Mouse (Mus musculus) gastrocnemius, postnatal 4 days (tissue): Measurements from ENCODE around the gene Vmn2r24. TPM values are rescaled to one million over a fixed set of nuclear protein-coding genes. Genes with fewer than 3 reads are reported as not detected.
"Not testable (repeated sequence)": the region's sequence is repeated elsewhere in the genome, so short reads cannot be mapped to it uniquely, and the experiment has no call there.

Experiments used
- DNase-seq, 2 experiments: peaks; one replicate each; pipeline ENCODE4 v3.0.0; 2021 to 2022; ENCODE audit warnings: low spot score in 2 of 2, mixed read lengths in 2 of 2
- long read RNA-seq, 2 experiments: library from polyadenylated mRNA; stranded (forward); transcript quantifications; one replicate each; pipeline ENCODE4 v2.0.0; 2021
- total RNA-seq, 2 experiments: library from RNA; stranded (reverse); gene quantifications; 2 replicates each; pipeline ENCODE4 v1.2.3; 2021

The Vmn2r24 gene
- total RNA-seq: not detected
- long read RNA-seq, experiment 1: 0 reads
- long read RNA-seq, experiment 2: 0 reads

DNA sequence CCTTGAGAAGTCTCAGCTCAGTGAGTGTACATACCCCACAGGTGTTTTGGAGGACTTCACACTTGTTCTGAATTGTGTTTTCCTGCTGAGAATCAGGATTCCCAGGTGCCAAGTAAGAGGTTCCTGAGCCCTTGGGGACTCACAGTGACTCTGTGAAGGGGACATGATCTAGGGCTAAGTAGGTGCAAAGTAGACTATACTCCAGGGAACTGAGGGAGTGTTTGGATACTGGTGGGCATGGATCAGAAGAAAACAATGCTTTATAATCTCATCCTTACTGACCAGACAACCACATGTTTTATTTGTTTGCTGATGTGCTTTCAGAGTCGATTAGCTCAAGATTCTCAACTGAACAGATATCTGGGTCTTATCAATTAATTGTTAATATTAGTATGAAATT is at the start of gene Vmn2r24:
TSS of gene Vmn2r24 (plus strand) at position 301 of the 400 bp plus-strand sequence.
- no peak for DNase-seq

DNA sequence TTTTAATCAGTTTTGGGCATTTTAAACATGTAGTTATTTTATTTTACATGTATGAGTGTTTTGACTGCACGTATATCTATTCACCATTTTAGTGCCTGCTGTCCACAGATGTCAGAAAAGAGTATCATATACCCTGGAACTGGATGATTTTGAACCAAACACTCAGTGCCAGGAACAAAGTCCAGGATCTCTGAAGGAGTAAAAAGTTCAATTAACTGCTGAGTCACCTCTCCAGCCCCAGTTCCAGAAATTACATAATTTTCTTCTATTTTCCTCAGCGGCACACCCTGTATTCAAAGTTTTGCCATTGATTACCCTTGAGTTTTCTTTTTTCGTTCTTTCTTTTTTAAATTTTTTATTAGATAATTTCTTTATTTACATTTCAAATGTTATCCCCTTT is 8.6 kb upstream of the Vmn2r24 start:
- DNase-seq: no peak

DNA sequence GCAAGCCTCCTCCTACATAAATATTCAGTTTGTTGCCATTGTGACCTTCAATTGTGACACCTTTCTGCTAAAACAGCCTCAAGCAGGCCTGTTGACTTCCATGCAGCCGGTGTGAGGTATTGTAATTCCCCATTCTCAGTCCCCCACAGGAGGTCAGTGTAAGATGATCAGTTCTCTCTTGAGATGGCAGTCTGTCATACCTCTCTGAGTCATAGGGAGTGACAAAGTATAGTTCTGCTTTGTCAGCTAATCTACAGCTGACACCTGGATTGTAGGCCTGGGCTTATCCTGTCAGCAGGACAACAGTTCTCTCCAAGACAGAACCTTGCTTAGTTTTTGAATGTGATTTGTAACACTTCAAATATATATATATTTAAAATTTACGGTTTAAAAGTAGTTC is 6.2 kb downstream of the Vmn2r24 start:
- no peak for DNase-seq

DNA sequence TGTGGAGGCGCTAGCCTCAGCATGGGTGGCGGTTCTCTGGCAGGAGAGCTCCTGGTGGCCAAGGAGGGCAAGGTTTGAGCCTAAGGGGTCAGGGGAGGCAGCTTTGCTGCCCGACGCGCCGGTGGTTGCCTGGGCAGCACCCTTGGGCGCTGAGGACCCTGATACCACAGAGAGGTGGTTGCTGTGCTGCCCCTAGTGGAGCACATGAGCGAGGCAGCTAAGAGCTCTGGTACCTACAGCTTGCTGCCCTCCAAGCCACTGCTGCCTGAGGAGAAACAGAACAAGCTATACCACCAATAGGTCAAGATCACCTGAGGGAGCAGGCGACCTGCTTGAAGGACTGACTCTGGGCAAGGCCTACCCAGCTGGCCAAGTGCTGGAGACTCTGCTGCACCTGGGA is 15.1 kb downstream of the Vmn2r24 start:
- DNase-seq: no peak

DNA sequence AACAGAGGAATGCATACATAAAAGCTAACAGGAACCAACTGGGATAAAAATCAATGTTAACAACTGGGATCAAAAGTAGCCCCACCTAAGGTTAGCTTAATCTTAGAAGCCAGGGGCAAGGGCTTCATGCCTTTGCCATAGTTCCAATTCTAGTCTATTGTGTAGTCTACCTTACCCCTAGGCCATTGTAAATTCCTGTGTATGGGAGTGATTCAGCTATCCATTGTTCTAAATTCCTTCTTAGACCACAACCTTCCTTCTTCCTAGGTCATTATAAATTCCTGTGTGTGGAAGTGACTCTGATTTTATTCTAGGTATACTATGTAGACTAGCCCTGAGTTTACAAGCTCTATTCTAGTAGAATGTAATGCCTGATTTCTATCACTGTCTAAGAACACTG is 31.6 kb downstream of the Vmn2r24 start:
- DNase-seq: not testable (repeated sequence)

DNA sequence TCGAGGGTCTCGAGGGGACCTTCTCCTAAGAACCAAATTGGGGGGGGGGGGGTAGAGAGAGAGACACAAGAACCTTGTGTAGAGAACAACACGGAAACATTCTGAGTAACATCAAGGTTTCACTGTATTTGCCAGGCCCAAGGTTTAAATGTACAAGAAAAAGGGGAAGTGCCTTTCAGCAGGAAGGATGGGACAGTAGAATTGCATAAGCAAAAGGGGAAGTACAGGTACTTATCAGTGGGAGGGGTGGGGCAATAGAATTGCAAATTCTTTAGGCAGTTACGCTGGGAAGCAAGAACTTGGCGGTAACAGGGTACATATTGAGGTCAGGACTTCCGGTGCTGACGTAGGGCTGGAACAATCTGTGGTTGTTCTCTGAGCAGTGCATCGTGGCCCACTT is 41.3 kb downstream of the Vmn2r24 start:
- no peak for DNase-seq

DNA sequence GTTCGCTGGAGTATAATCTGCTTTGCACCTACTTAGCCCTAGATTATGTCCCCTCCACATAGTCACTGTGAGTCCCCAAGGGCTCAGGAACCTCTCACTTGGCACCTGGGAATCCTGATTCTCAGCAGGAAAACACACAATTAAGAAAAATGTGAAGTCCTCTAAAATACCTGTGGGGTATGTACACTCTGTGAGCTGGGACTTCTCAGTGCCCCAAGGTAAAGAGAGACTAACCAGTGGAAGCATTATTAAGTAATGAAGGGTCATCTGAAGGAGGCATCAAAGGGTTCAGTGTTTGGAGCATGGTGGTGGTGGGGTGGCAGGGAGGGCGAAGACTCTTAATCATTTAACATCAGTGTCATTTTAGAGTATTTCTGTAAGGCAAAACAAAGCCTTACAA is 74.7 kb downstream of the Vmn2r24 start, which contains the start of gene Vmn2r25:
TSS of gene Vmn2r25 (minus strand) at position 101 of the 400 bp plus-strand sequence.
- not testable (repeated sequence) for DNase-seq

Other genes starting within 250 kb of the Vmn2r24 start
- not detected for gene Vmn2r21, start 245.5 kb upstream of the Vmn2r24 start, total RNA-seq
- gene Vmn2r22, start 128.2 kb upstream of the Vmn2r24 start, total RNA-seq: not detected
- gene Vmn2r23, start 76.2 kb upstream of the Vmn2r24 start, total RNA-seq: not detected
- gene Vmn2r25, start 74.6 kb downstream of the Vmn2r24 start, total RNA-seq: not detected
- gene Vmn2r26, start 245.7 kb downstream of the Vmn2r24 start, total RNA-seq: under 1 TPM in 1 of 2 experiments, not detected in 1; 0.03 TPM